Mouse (Mus musculus): ENCODE results near the gene Cln6. TPM values are rescaled to one million over a fixed set of nuclear protein-coding genes. Genes with fewer than 3 reads are reported as not detected.
"Not testable (repeated sequence)": the region's sequence is repeated elsewhere in the genome, so short reads cannot be mapped to it uniquely, and the experiment has no call there.

Gene Cln6
- polyA plus RNA-seq, 1 experiment, result not detected

- peaks cover 18% of the 10 kb centered on the region for H3K4me1 ChIP-seq (ENCODE audit: control insufficient read depth, insufficient read depth, low read length)
- H3K4me3 ChIP-seq (ENCODE audit: insufficient read depth, low read depth, low read length), result no peak overlapping the region
- TF ChIP-seq POLR2A (IDR thresholded peaks at IDR 0.05; ENCODE audit: insufficient read depth, low read depth, low read length) (no peak), CTCF (IDR thresholded peaks at IDR 0.05; ENCODE audit: insufficient read depth, low read depth, low read length) (no peak)
- no peak overlapping the region for H3K27ac ChIP-seq (ENCODE audit: insufficient read depth, low read depth, low read length)
- WGBS, result 91% methylated on average over 10 of the region's 10 CpGs
Measured at GRCm38 (mm10) chr9:62843356-62844024, 4.9 kb downstream of the Cln6 start.

GRCm38 (mm10) chr9:62844461-62844860 is 5.9 kb downstream of the Cln6 start:
- Histone ChIP-seq H3K4me3 (ENCODE audit: insufficient read depth, low read depth, low read length) (no peak overlapping the region), H3K4me1 (ENCODE audit: control insufficient read depth, insufficient read depth, low read length) (peaks cover 15% of the 10 kb centered on the region), H3K27ac (ENCODE audit: insufficient read depth, low read depth, low read length) (no peak overlapping the region)
- 95% methylated on average over 5 of the region's 5 CpGs for WGBS
- no peak for TF ChIP-seq CTCF (IDR thresholded peaks at IDR 0.05; ENCODE audit: insufficient read depth, low read depth, low read length)
- no peak for TF ChIP-seq POLR2A (IDR thresholded peaks at IDR 0.05; ENCODE audit: insufficient read depth, low read depth, low read length)

DNA sequence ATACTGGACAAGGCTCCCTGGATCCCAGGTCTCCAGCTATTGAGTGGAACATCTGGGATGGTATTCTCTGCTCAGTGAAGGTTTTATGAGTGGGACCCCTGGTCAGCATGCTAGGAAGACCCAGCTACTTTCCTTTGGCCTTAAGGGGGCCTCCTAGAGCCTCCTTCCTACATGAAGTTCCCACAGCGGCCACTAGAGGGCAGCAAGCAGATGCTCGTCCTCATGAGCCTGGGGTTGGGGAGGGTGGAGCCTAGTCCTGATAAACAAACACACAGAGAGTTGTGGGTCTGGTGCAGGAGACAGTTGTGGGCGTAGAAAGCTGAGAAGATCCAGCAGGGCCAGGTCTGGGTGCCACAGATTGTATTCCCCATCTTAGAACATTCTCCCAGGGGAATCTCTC is 9.1 kb downstream of the Cln6 start:
- WGBS, result 3% methylated on average over 3 of the region's 3 CpGs
- no peak overlapping the region for H3K4me3 ChIP-seq (ENCODE audit: insufficient read depth, low read depth, low read length)
- TF ChIP-seq POLR2A (IDR thresholded peaks at IDR 0.05; ENCODE audit: insufficient read depth, low read depth, low read length) (no peak), CTCF (IDR thresholded peaks at IDR 0.05; ENCODE audit: insufficient read depth, low read depth, low read length) (peak; percentile 95)
- H3K27ac ChIP-seq (ENCODE audit: insufficient read depth, low read depth, low read length), result 0 out of 2 replicates have a peak overlapping the region, but pooled peaks have one; percentile 21
- H3K4me1 ChIP-seq (ENCODE audit: control insufficient read depth, insufficient read depth, low read length), result peaks cover 10% of the 10 kb centered on the region

GRCm38 (mm10) chr9:62848641-62849040 is 10.1 kb downstream of the Cln6 start:
- Histone ChIP-seq H3K27ac (ENCODE audit: insufficient read depth, low read depth, low read length) (no peak overlapping the region), H3K4me3 (ENCODE audit: insufficient read depth, low read depth, low read length) (no peak overlapping the region), H3K4me1 (ENCODE audit: control insufficient read depth, insufficient read depth, low read length) (peaks cover 10% of the 10 kb centered on the region)
- 88% methylated on average over 3 of the region's 3 CpGs for WGBS
- TF ChIP-seq POLR2A (IDR thresholded peaks at IDR 0.05; ENCODE audit: insufficient read depth, low read depth, low read length) (no peak), CTCF (IDR thresholded peaks at IDR 0.05; ENCODE audit: insufficient read depth, low read depth, low read length) (no peak)

GRCm38 (mm10) chr9:62851571-62851970 is 13.0 kb downstream of the Cln6 start:
- peaks cover 10% of the 10 kb centered on the region for H3K4me1 ChIP-seq (ENCODE audit: control insufficient read depth, insufficient read depth, low read length)
- 91% methylated on average over 2 of the region's 2 CpGs for WGBS
- no peak overlapping the region for H3K27ac ChIP-seq (ENCODE audit: insufficient read depth, low read depth, low read length)
- TF ChIP-seq POLR2A (IDR thresholded peaks at IDR 0.05; ENCODE audit: insufficient read depth, low read depth, low read length) (no peak), CTCF (IDR thresholded peaks at IDR 0.05; ENCODE audit: insufficient read depth, low read depth, low read length) (no peak)
- no peak overlapping the region for H3K4me3 ChIP-seq (ENCODE audit: insufficient read depth, low read depth, low read length)

- Histone ChIP-seq H3K4me1 (ENCODE audit: control insufficient read depth, insufficient read depth, low read length) (peaks cover 12% of the 10 kb centered on the region), H3K4me3 (ENCODE audit: insufficient read depth, low read depth, low read length) (no peak overlapping the region), H3K27ac (ENCODE audit: insufficient read depth, low read depth, low read length) (no peak overlapping the region)
- 47% methylated on average over 4 of the region's 4 CpGs for WGBS
- TF ChIP-seq POLR2A (IDR thresholded peaks at IDR 0.05; ENCODE audit: insufficient read depth, low read depth, low read length) (no peak), CTCF (IDR thresholded peaks at IDR 0.05; ENCODE audit: insufficient read depth, low read depth, low read length) (no peak)
Measured at GRCm38 (mm10) chr9:62854483-62854882, 15.9 kb downstream of the Cln6 start.

GRCm38 (mm10) chr9:62857216-62857615 is 18.6 kb downstream of the Cln6 start:
- TF ChIP-seq CTCF (IDR thresholded peaks at IDR 0.05; ENCODE audit: insufficient read depth, low read depth, low read length) (no peak), POLR2A (IDR thresholded peaks at IDR 0.05; ENCODE audit: insufficient read depth, low read depth, low read length) (no peak)
- H3K4me3 ChIP-seq (ENCODE audit: insufficient read depth, low read depth, low read length), result no peak overlapping the region
- peaks cover 12% of the 10 kb centered on the region for H3K4me1 ChIP-seq (ENCODE audit: control insufficient read depth, insufficient read depth, low read length)
- 91% methylated on average over 9 of the region's 9 CpGs for WGBS
- H3K27ac ChIP-seq (ENCODE audit: insufficient read depth, low read depth, low read length), result no peak overlapping the region

GRCm38 (mm10) chr9:62857719-62858261 is 19.2 kb downstream of the Cln6 start, which contains the start of gene Calml4:
Calml4 (plus strand) TSS chr9:62858080.
- H3K27ac ChIP-seq (ENCODE audit: insufficient read depth, low read depth, low read length), result no peak within 1 kb of the TSS
- H3K4me1 ChIP-seq (ENCODE audit: control insufficient read depth, insufficient read depth, low read length), result peaks cover 12% of the 10 kb centered on the region
- no peak within 1 kb of the TSS for H3K4me3 ChIP-seq (ENCODE audit: insufficient read depth, low read depth, low read length)
- WGBS, result 49% methylated on average over 20 of the region's 20 CpGs
- TF ChIP-seq CTCF (IDR thresholded peaks at IDR 0.05; ENCODE audit: insufficient read depth, low read depth, low read length) (no peak), POLR2A (IDR thresholded peaks at IDR 0.05; ENCODE audit: insufficient read depth, low read depth, low read length) (no peak)

DNA sequence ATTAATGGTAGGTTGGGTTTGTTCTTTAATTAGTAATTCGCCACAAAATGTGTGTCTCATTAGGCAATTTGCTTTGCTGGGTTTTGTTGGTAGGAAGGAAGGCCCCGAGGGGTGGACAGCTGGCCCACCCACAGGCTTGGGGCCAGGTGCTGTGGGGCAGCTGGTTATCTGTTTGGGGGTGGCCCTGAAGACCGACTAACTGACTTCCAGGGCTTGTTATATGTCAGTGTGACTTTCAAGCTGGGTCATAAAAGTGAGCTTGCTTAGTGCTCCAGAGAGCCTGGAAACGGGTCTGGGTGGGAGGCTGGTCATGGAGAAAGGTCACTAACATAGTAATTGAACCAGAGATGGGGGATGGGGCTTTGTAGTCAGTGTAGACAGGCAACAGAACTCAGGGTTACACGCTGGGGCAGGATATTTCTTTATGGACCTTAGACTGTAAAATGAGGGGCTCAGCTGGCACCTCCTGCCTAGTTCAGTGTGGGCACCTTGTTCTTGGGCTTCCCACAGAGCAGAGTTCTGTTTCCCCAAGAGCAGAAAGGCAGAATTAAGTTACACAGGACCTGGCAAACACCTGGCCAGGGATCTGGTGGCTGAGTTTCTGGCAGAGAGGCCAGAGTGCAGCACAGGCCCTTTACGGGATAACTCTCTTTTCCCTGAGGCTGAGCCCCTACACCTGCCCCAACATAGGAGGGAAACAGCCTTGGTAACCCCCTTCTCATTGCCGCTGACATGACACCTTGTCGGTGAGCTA is 19.9 kb downstream of the Cln6 start:
- TF ChIP-seq POLR2A (IDR thresholded peaks at IDR 0.05; ENCODE audit: insufficient read depth, low read depth, low read length), result no peak
- TF ChIP-seq CTCF (IDR thresholded peaks at IDR 0.05; ENCODE audit: insufficient read depth, low read depth, low read length), result no peak
- Histone ChIP-seq H3K4me3 (ENCODE audit: insufficient read depth, low read depth, low read length) (no peak overlapping the region), H3K4me1 (ENCODE audit: control insufficient read depth, insufficient read depth, low read length) (peaks cover 12% of the 10 kb centered on the region), H3K27ac (ENCODE audit: insufficient read depth, low read depth, low read length) (no peak overlapping the region)
- 54% methylated on average over 8 of the region's 8 CpGs for WGBS

DNA sequence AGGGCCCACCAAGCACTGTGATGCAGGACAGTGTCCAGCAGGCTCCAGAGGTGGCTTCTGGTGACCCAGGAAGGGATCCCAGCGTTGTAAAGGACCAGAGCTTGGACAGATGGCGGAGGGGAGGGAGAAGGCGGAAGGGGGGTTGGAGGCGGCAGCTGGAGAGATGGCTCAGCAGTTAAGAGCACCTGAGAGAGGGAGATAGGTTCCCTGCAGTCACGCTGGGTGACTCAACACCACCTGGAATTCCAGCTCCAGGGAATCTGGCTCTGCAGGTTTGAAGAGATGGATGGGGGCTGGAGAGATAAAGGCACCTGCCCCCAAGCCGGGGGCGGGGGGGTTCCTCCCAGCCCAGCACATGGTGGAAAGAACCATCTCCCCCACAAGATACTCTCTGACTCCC is 21.5 kb downstream of the Cln6 start:
- H3K4me3 ChIP-seq (ENCODE audit: insufficient read depth, low read depth, low read length); H3K27ac ChIP-seq (ENCODE audit: insufficient read depth, low read depth, low read length): not testable (repeated sequence)
- H3K4me1 ChIP-seq (ENCODE audit: control insufficient read depth, insufficient read depth, low read length), result peaks cover 12% of the 10 kb centered on the region
- 79% methylated on average over 7 of the region's 7 CpGs for WGBS

Data from olfactory bulb, adult 2 months (tissue).